8 mouse cellular contexts compared by ENCODE assay signal in the genomic region with DNA sequence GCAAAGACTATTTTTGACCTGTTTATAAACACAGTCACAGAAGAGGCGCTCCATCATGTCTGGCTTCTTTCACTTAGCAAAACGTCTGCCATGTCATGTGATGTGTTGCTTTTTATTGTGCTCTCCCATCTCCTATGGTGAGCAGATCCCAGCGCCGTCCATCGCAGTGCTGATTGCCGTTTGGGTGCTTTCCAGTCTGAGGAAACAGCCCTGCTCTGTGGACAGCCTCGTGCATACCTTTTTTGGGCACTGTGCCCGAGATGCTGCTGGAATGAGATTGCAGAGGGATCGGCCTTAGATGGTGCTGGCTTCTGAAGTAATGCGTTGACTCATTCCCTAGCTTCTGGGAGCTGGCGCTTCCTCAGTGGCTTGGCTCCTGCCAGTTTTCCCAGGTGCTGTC. TPM values are rescaled to one million over a fixed set of nuclear protein-coding genes. Genes with fewer than 3 reads are reported as not detected.
DNase-seq lines count a peak whose midpoint lies in the region; ATAC-seq lines count a peak whose summit lies in the region.

No protein-coding gene starts in this region.

- no peak overlapping the region for H3K9ac ChIP-seq in midbrain, embryonic 13.5 days (replicated peaks)

- H3K36me3 ChIP-seq in midbrain, embryonic 13.5 days = no peaks in the 10 kb centered on the region

- no peaks in the 10 kb centered on the region for H3K4me1 ChIP-seq in midbrain, embryonic 13.5 days (replicated peaks)

- peak; percentile 35 to 54 for DNase-seq in heart, adult 18-20 months
- DNase-seq in heart, adult 8-10 months (ENCODE audit: low spot score) = no peak
- peak; percentile 98 for DNase-seq in MN1 (ENCODE audit: low spot score)
- peak; percentile 79 to 86 for DNase-seq in cerebellum, postnatal 14 days
- peak; percentile 21 to 31 for DNase-seq in left cerebral cortex, postnatal 36 days (ENCODE audit: low spot score in 2 of 2)
- DNase-seq in c-Kit-positive CD71-positive TER-119-positive erythroid progenitor cells, embryonic 14.5 days (ENCODE audit: low spot score) = no peak
- DNase-seq in thymus, postnatal 36 days = no peak

- H3K4me3 ChIP-seq in midbrain, embryonic 13.5 days (replicated peaks) = no peak overlapping the region

- ATAC-seq in midbrain, embryonic 13.5 days = no peak

- intact Hi-C loops in left cerebral cortex, postnatal 36 days (cut with DNase I) = no loop called here

- H3K27ac ChIP-seq in midbrain, embryonic 13.5 days = no peak overlapping the region

- H3K27me3 ChIP-seq in midbrain, embryonic 13.5 days = no peaks in the 10 kb centered on the region

- 77% methylated on average over 11 of the region's 11 CpGs for WGBS in midbrain, embryonic 13.5 days

- H3K4me2 ChIP-seq in midbrain, embryonic 13.5 days (replicated peaks) = no peak overlapping the region

- H3K9me3 ChIP-seq in midbrain, embryonic 13.5 days = no peaks in the 10 kb centered on the region

RNA-seq across cellular contexts. Expression of a gene that starts 3.5 kb away (rescaled TPM):
- total RNA-seq in heart, adult 18-20 months (2021) = 1 to 10 TPM; 5.8 to 6.1 TPM
- total RNA-seq in heart, adult 8-10 months (2022) = 1 to 10 TPM; 5.2 to 8.4 (median 6.7) TPM
- not detected for total RNA-seq in left cerebral cortex, postnatal 36 days (2021)
- polyA plus RNA-seq in midbrain, embryonic 13.5 days (2015; fragmentation: Nextera tagmentation; extraction: Ambion mirVana) = not detected in 2 replicates

RNA-seq across cellular contexts. Expression of a gene that starts 19.8 kb away (rescaled TPM):
- total RNA-seq in heart, adult 18-20 months (2021) = 100 to 1,000 TPM; 125 to 126 TPM
- total RNA-seq in heart, adult 8-10 months (2022) = 100 to 1,000 TPM; 108 to 133 (median 124) TPM
- total RNA-seq in left cerebral cortex, postnatal 36 days (2021) = 100 to 1,000 TPM; 151 to 208 TPM
- 283 and 292 TPM in 2 replicates for polyA plus RNA-seq in midbrain, embryonic 13.5 days (2015; fragmentation: Nextera tagmentation; extraction: Ambion mirVana)

RNA-seq across cellular contexts. Expression of a gene that starts 44.3 kb away (rescaled TPM):
- total RNA-seq in heart, adult 18-20 months (2021) = under 1 TPM in 1 of 2 experiments, not detected in 1; 0.13 TPM
- 1 to 10 TPM in 1 of 4 experiments, under 1 TPM in 3; 0.29 to 1.2 (median 0.33) TPM for total RNA-seq in heart, adult 8-10 months (2022)
- total RNA-seq in left cerebral cortex, postnatal 36 days (2021) = 1 to 10 TPM; 1.5 to 5.5 TPM
- polyA plus RNA-seq in midbrain, embryonic 13.5 days (2015; fragmentation: Nextera tagmentation; extraction: Ambion mirVana) = 0.35 and 0.46 TPM in 2 replicates

RNA-seq across cellular contexts. Expression of a gene that starts 55.3 kb away (rescaled TPM):
- total RNA-seq in heart, adult 18-20 months (2021) = 10 to 100 TPM; 14.7 TPM
- total RNA-seq in heart, adult 8-10 months (2022) = 10 to 100 TPM; 16.1 to 19.6 (median 17.7) TPM
- 10 to 100 TPM; 73.4 to 79.1 TPM for total RNA-seq in left cerebral cortex, postnatal 36 days (2021)
- polyA plus RNA-seq in midbrain, embryonic 13.5 days (2015; fragmentation: Nextera tagmentation; extraction: Ambion mirVana) = 116 and 128 TPM in 2 replicates

Comparison
In these comparisons a context has a peak if more than half of its experiments do, and no peak if none do; other contexts are left out.
1. DNase-seq: peak in heart, adult 18-20 months (2 of 2), MN1 (single experiment), cerebellum, postnatal 14 days (2 of 2) and left cerebral cortex, postnatal 36 days (2 of 2); none in heart, adult 8-10 months (single experiment), c-Kit-positive CD71-positive TER-119-positive erythroid progenitor cells, embryonic 14.5 days (single experiment) and thymus, postnatal 36 days (0 of 2).
2. RNA of a gene that starts 3.5 kb away (total RNA-seq): 5.2 to 8.4 TPM in heart, adult 8-10 months and 5.8 to 6.1 TPM in heart, adult 18-20 months; not detected in left cerebral cortex, postnatal 36 days; every median in the first group is over 4 times any median in the second.